In genomic region chr1:39194959-39195358, GRCm38 (mm10) we compare ENCODE assay signal across 13 mouse cellular contexts. TPM values are rescaled to one million over a fixed set of nuclear protein-coding genes. Genes with fewer than 3 reads are reported as not detected.
DNase-seq lines count a peak whose midpoint lies in the region; ATAC-seq lines count a peak whose summit lies in the region.
"Had no signal": no experiment of that assay in that cellular context is flagged by ENCODE, and none has a peak within 500 bp of the region (broad histone marks: within the 10 kb centered on the region; RNA-seq: fewer than 3 reads in every experiment).

No protein-coding gene starts in this region.

- no peaks in the 10 kb centered on the region for H3K36me3 ChIP-seq in kidney, embryonic 16.5 days (ENCODE audit: insufficient read depth, low read length)
- no peaks in the 10 kb centered on the region for H3K36me3 ChIP-seq in embryonic facial prominence, embryonic 13.5 days
- H3K36me3 ChIP-seq in heart, embryonic 13.5 days = no peaks in the 10 kb centered on the region
- H3K36me3 ChIP-seq in midbrain, embryonic 15.5 days (replicated peaks) = no peaks in the 10 kb centered on the region
- H3K36me3 ChIP-seq: G1E; midbrain, embryonic 12.5 days had no signal

- peaks cover 34% of the 10 kb centered on the region for H3K27me3 ChIP-seq in kidney, embryonic 16.5 days (ENCODE audit: insufficient read depth, low read length)
- H3K27me3 ChIP-seq in embryonic facial prominence, embryonic 13.5 days = peaks cover 67% of the 10 kb centered on the region
- H3K27me3 ChIP-seq in heart, embryonic 13.5 days (replicated peaks) = peaks cover 66% of the 10 kb centered on the region
- H3K27me3 ChIP-seq in midbrain, embryonic 15.5 days (replicated peaks) = peaks cover 52% of the 10 kb centered on the region

- peak overlapping the region; percentile 100; the same call in 1 of the 2 replicates for H3K4me2 ChIP-seq in kidney, embryonic 16.5 days (replicated peaks; ENCODE audit: low read depth, low read length)
- H3K4me2 ChIP-seq in embryonic facial prominence, embryonic 13.5 days = peak overlapping the region; percentile 98
- H3K4me2 ChIP-seq in heart, embryonic 13.5 days = peak overlapping the region; percentile 99
- H3K4me2 ChIP-seq in midbrain, embryonic 15.5 days = peak overlapping the region; percentile 99

- H3K9ac ChIP-seq in kidney, embryonic 16.5 days (replicated peaks; ENCODE audit: low read length) = no peak overlapping the region
- no peak overlapping the region for H3K9ac ChIP-seq in embryonic facial prominence, embryonic 13.5 days
- H3K9ac ChIP-seq in heart, embryonic 13.5 days = peak overlapping the region; percentile 90; the same call in 1 of the 2 replicates
- no peak overlapping the region for H3K9ac ChIP-seq in midbrain, embryonic 15.5 days

- no peaks in the 10 kb centered on the region for H3K9me3 ChIP-seq in kidney, embryonic 16.5 days (ENCODE audit: low read length)
- H3K9me3 ChIP-seq in embryonic facial prominence, embryonic 13.5 days = no peaks in the 10 kb centered on the region
- H3K9me3 ChIP-seq in heart, embryonic 13.5 days = no peaks in the 10 kb centered on the region
- H3K9me3 ChIP-seq in midbrain, embryonic 15.5 days = no peaks in the 10 kb centered on the region
- H3K9me3 ChIP-seq: midbrain, embryonic 12.5 days had no signal

- peaks cover 26% of the 10 kb centered on the region; the same call in 1 of the 2 replicates for H3K4me1 ChIP-seq in kidney, embryonic 16.5 days (ENCODE audit: insufficient read depth, low read length)
- H3K4me1 ChIP-seq in embryonic facial prominence, embryonic 13.5 days = peaks cover 28% of the 10 kb centered on the region
- peaks cover 31% of the 10 kb centered on the region for H3K4me1 ChIP-seq in heart, embryonic 13.5 days
- H3K4me1 ChIP-seq in midbrain, embryonic 15.5 days = peaks cover 28% of the 10 kb centered on the region

- no peak for ATAC-seq in kidney, embryonic 16.5 days (ENCODE audit: low FRiP score, low TSS enrichment)
- ATAC-seq in embryonic facial prominence, embryonic 13.5 days (ENCODE audit: insufficient number of reproducible peaks, insufficient read depth, low FRiP score, low TSS enrichment, low read depth) = no peak
- no peak for ATAC-seq in heart, embryonic 13.5 days (ENCODE audit: extremely low read depth, insufficient number of reproducible peaks, low FRiP score, low TSS enrichment)
- ATAC-seq in midbrain, embryonic 15.5 days (replicated peaks) = no peak

- H3K27ac ChIP-seq in kidney, embryonic 16.5 days (ENCODE audit: low read length) = no peak overlapping the region
- H3K27ac ChIP-seq in embryonic facial prominence, embryonic 13.5 days = no peak overlapping the region
- H3K27ac ChIP-seq in heart, embryonic 13.5 days (replicated peaks) = no peak overlapping the region
- H3K27ac ChIP-seq in midbrain, embryonic 15.5 days = no peak overlapping the region
- H3K27ac ChIP-seq: midbrain, embryonic 12.5 days had no signal

- no peak for DNase-seq in kidney, postnatal 4 days
- no peak for DNase-seq in gastrocnemius, adult 8-10 months (ENCODE audit: low spot score in 2 of 2)
- no peak for DNase-seq in layer of hippocampus, postnatal 10 days (ENCODE audit: low spot score in 2 of 2)
- DNase-seq: right cerebral cortex, postnatal 4 days; thymus, postnatal 36 days had no signal

- WGBS in kidney, embryonic 16.5 days = 3% methylated on average over 11 of the region's 11 CpGs
- 2% methylated on average over 11 of the region's 11 CpGs for WGBS in embryonic facial prominence, embryonic 13.5 days
- 6% methylated on average over 11 of the region's 11 CpGs for WGBS in heart, embryonic 13.5 days
- WGBS in midbrain, embryonic 15.5 days = 5% methylated on average over 11 of the region's 11 CpGs

- peak overlapping the region; percentile 73; the same call in 1 of the 2 replicates for H3K4me3 ChIP-seq in kidney, embryonic 16.5 days (ENCODE audit: low read length)
- H3K4me3 ChIP-seq in embryonic facial prominence, embryonic 13.5 days = peak overlapping the region; percentile 74
- peak overlapping the region; percentile 79 for H3K4me3 ChIP-seq in heart, embryonic 13.5 days
- H3K4me3 ChIP-seq in midbrain, embryonic 15.5 days = peak overlapping the region; percentile 75

RNA-seq across cellular contexts. Expression of gene Npas2, which starts 1.4 kb away (rescaled TPM):
- 0.69 and 1.3 TPM in 2 replicates for polyA plus RNA-seq in kidney, embryonic 16.5 days (2015; fragmentation: Nextera tagmentation; extraction: Ambion mirVana)
- 0.73 and 1.7 TPM in 2 replicates for polyA plus RNA-seq in embryonic facial prominence, embryonic 13.5 days (2015; fragmentation: Nextera tagmentation; extraction: Ambion mirVana)
- 0.42 and 0.53 TPM in 2 replicates for polyA plus RNA-seq in heart, embryonic 13.5 days (2015; fragmentation: Nextera tagmentation; extraction: Ambion mirVana)
- 0.56 and 0.65 TPM in 2 replicates for polyA plus RNA-seq in midbrain, embryonic 15.5 days (2015; fragmentation: Nextera tagmentation; extraction: Ambion mirVana)
- total RNA-seq in gastrocnemius, adult 8-10 months (2022) = 1 to 10 TPM in 1 of 4 experiments, under 1 TPM in 3; 0.10 to 1.5 (median 0.38) TPM
- 10 to 100 TPM; 19.8 to 21.3 TPM for total RNA-seq in layer of hippocampus, postnatal 10 days (2021)
- total RNA-seq: common myeloid progenitor, adult 5-6 weeks; granulocyte monocyte progenitor cell, adult 5-6 weeks had no signal
- polyA plus RNA-seq: G1E; midbrain, embryonic 12.5 days had no signal
